Mouse (Mus musculus): ENCODE results near the gene Polr3e. TPM values are rescaled to one million over a fixed set of nuclear protein-coding genes. Genes with fewer than 3 reads are reported as not detected.
"Not testable (repeated sequence)": the region's sequence is repeated elsewhere in the genome, so short reads cannot be mapped to it uniquely, and the experiment has no call there.

The Polr3e gene
- polyA plus RNA-seq, 1 experiment: 15.9 TPM

GRCm38 (mm10) chr7:120897711-120898335, 19.7 kb upstream of the Polr3e start:
- Histone ChIP-seq H3K27me3 (ENCODE audit: control insufficient read depth, insufficient read depth, insufficient read length) (no peaks in the 10 kb centered on the region), H3K36me3 (ENCODE audit: control insufficient read depth, insufficient read depth) (peaks cover 6% of the 10 kb centered on the region), H3K79me2 (ENCODE audit: control insufficient read depth, insufficient read depth) (no peaks in the 10 kb centered on the region), H3K79me3 (ENCODE audit: low read depth) (no peaks in the 10 kb centered on the region), H3K4me3 (ENCODE audit: insufficient read depth, poor library complexity, severe bottlenecking) (no peak overlapping the region), H3ac (ENCODE audit: control insufficient read depth, insufficient read length, low read depth) (no peak overlapping the region)
- TF ChIP-seq FOSL1 (IDR thresholded peaks at IDR 0.05; ENCODE audit: insufficient read depth, low read length, poor library complexity, severe bottlenecking) (no peak), MAX (IDR thresholded peaks at IDR 0.05) (no peak), MYOG (IDR thresholded peaks at IDR 0.05; ENCODE audit: control insufficient read depth, extremely low read depth, insufficient read length) (no peak), MYOD1 (IDR thresholded peaks at IDR 0.05; ENCODE audit: control insufficient read depth, insufficient read length, low read depth) (no peak), USF1 (IDR thresholded peaks at IDR 0.05; ENCODE audit: low read depth) (no peak), CTCF (IDR thresholded peaks at IDR 0.05; ENCODE audit: control insufficient read depth, insufficient read depth, insufficient read length) (no peak), CEBPB (IDR thresholded peaks at IDR 0.05; ENCODE audit: low read depth) (no peak)

- Histone ChIP-seq H3K79me3 (ENCODE audit: low read depth) (no peaks in the 10 kb centered on the region), H3ac (ENCODE audit: control insufficient read depth, insufficient read length, low read depth) (no peak overlapping the region), H3K27me3 (ENCODE audit: control insufficient read depth, insufficient read depth, insufficient read length) (no peaks in the 10 kb centered on the region), H3K79me2 (ENCODE audit: control insufficient read depth, insufficient read depth) (no peaks in the 10 kb centered on the region), H3K4me3 (ENCODE audit: insufficient read depth, poor library complexity, severe bottlenecking) (no peak overlapping the region), H3K36me3 (ENCODE audit: control insufficient read depth, insufficient read depth) (peaks cover 3% of the 10 kb centered on the region)
- TF ChIP-seq CTCF (IDR thresholded peaks at IDR 0.05; ENCODE audit: control insufficient read depth, insufficient read depth, insufficient read length) (no peak), FOSL1 (IDR thresholded peaks at IDR 0.05; ENCODE audit: insufficient read depth, low read length, poor library complexity, severe bottlenecking) (no peak), CEBPB (IDR thresholded peaks at IDR 0.05; ENCODE audit: low read depth) (no peak), USF1 (IDR thresholded peaks at IDR 0.05; ENCODE audit: low read depth) (no peak), MYOD1 (IDR thresholded peaks at IDR 0.05; ENCODE audit: control insufficient read depth, insufficient read length, low read depth) (no peak), MYOG (IDR thresholded peaks at IDR 0.05; ENCODE audit: control insufficient read depth, extremely low read depth, insufficient read length) (no peak), MAX (IDR thresholded peaks at IDR 0.05) (no peak)
Measured at GRCm38 (mm10) chr7:120900191-120900590, 17.4 kb upstream of the Polr3e start.

- TF ChIP-seq CTCF (IDR thresholded peaks at IDR 0.05; ENCODE audit: control insufficient read depth, insufficient read depth, insufficient read length) (no peak), USF1 (IDR thresholded peaks at IDR 0.05; ENCODE audit: low read depth) (no peak)
- no peaks in the 10 kb centered on the region for H3K79me2 ChIP-seq (ENCODE audit: control insufficient read depth, insufficient read depth)
- H3K79me3 ChIP-seq (ENCODE audit: low read depth): no peaks in the 10 kb centered on the region
- no peaks in the 10 kb centered on the region for H3K27me3 ChIP-seq (ENCODE audit: control insufficient read depth, insufficient read depth, insufficient read length)
- no peak overlapping the region for H3ac ChIP-seq (ENCODE audit: control insufficient read depth, insufficient read length, low read depth)
- H3K4me3 ChIP-seq (ENCODE audit: insufficient read depth, poor library complexity, severe bottlenecking): no peak overlapping the region
- H3K36me3 ChIP-seq (ENCODE audit: control insufficient read depth, insufficient read depth): peaks cover 3% of the 10 kb centered on the region
Measured at GRCm38 (mm10) chr7:120901701-120902100, 15.8 kb upstream of the Polr3e start.

- H3K79me2 ChIP-seq (ENCODE audit: control insufficient read depth, insufficient read depth): no peaks in the 10 kb centered on the region
- no peaks in the 10 kb centered on the region for H3K79me3 ChIP-seq (ENCODE audit: low read depth)
- no peak overlapping the region for H3ac ChIP-seq (ENCODE audit: control insufficient read depth, insufficient read length, low read depth)
- H3K27me3 ChIP-seq (ENCODE audit: control insufficient read depth, insufficient read depth, insufficient read length): no peaks in the 10 kb centered on the region
- no peak overlapping the region for H3K4me3 ChIP-seq (ENCODE audit: insufficient read depth, poor library complexity, severe bottlenecking)
- no peak for TF ChIP-seq MYOD1 (IDR thresholded peaks at IDR 0.05; ENCODE audit: control insufficient read depth, insufficient read length, low read depth)
- no peak for TF ChIP-seq MYOG (IDR thresholded peaks at IDR 0.05; ENCODE audit: control insufficient read depth, extremely low read depth, insufficient read length)
- no peak for TF ChIP-seq CEBPB (IDR thresholded peaks at IDR 0.05; ENCODE audit: low read depth)
- TF ChIP-seq CTCF (IDR thresholded peaks at IDR 0.05; ENCODE audit: control insufficient read depth, insufficient read depth, insufficient read length): no peak
- TF ChIP-seq MAX (IDR thresholded peaks at IDR 0.05): no peak
- no peak for TF ChIP-seq FOSL1 (IDR thresholded peaks at IDR 0.05; ENCODE audit: insufficient read depth, low read length, poor library complexity, severe bottlenecking)
- TF ChIP-seq USF1 (IDR thresholded peaks at IDR 0.05; ENCODE audit: low read depth): no peak
- peaks cover 3% of the 10 kb centered on the region for H3K36me3 ChIP-seq (ENCODE audit: control insufficient read depth, insufficient read depth)
Measured at GRCm38 (mm10) chr7:120902931-120903330, 14.6 kb upstream of the Polr3e start.

GRCm38 (mm10) chr7:120910172-120910571, 7.4 kb upstream of the Polr3e start:
- not testable (repeated sequence) for H3K79me2 ChIP-seq (ENCODE audit: control insufficient read depth, insufficient read depth); H3K79me3 ChIP-seq (ENCODE audit: low read depth); H3K36me3 ChIP-seq (ENCODE audit: control insufficient read depth, insufficient read depth); H3ac ChIP-seq (ENCODE audit: control insufficient read depth, insufficient read length, low read depth); H3K27me3 ChIP-seq (ENCODE audit: control insufficient read depth, insufficient read depth, insufficient read length); H3K4me3 ChIP-seq (ENCODE audit: insufficient read depth, poor library complexity, severe bottlenecking)

- H3K79me2 ChIP-seq (ENCODE audit: control insufficient read depth, insufficient read depth); H3ac ChIP-seq (ENCODE audit: control insufficient read depth, insufficient read length, low read depth); H3K4me3 ChIP-seq (ENCODE audit: insufficient read depth, poor library complexity, severe bottlenecking); H3K27me3 ChIP-seq (ENCODE audit: control insufficient read depth, insufficient read depth, insufficient read length); H3K36me3 ChIP-seq (ENCODE audit: control insufficient read depth, insufficient read depth); H3K79me3 ChIP-seq (ENCODE audit: low read depth): not testable (repeated sequence)
Measured at GRCm38 (mm10) chr7:120911268-120911667, 6.3 kb upstream of the Polr3e start.

Measured in C2C12 (cell line).